Mouse (Mus musculus) adrenal gland, adult 10 weeks (tissue): ENCODE data around the gene Otor. TPM values are rescaled to one million over a fixed set of nuclear protein-coding genes. Genes with fewer than 3 reads are reported as not detected.

Source experiments
- polyA plus RNA-seq: library from polyadenylated mRNA; stranded (reverse); fragments of 350-450 nt; fragmentation: Illumina TruSeq; extraction: RNeasy Lipid Tissue Mini Kit (QIAGEN cat#74804); gene quantifications from one replicate; pipeline ENCODE4 v1.2.3, GENCODE M21; 2014; ENCODE audit warnings: low read depth, low replicate concordance

The Otor gene
- polyA plus RNA-seq = not detected

GRCm38 (mm10) chr2:143078198-143078851 is at the start of gene Otor:
Gene Otor (plus strand): TSS chr2:143078473.

GRCm38 (mm10) chr2:143062812-143063792 is 15.2 kb upstream of the Otor start, which contains the start of gene Snrpb2:
Gene Snrpb2 (plus strand): TSS chr2:143063039.

Other genes with a start within 250 kb of the Otor start
- 38.8 TPM for gene Kif16b, start 176.9 kb upstream of the Otor start, polyA plus RNA-seq
- gene Snrpb2, start 15.4 kb upstream of the Otor start, polyA plus RNA-seq = 231 TPM